Mouse (Mus musculus): Measurements from ENCODE around the gene Slfn14. TPM values are rescaled to one million over a fixed set of nuclear protein-coding genes. Genes with fewer than 3 reads are reported as not detected.
"Not testable (repeated sequence)": the region's sequence is repeated elsewhere in the genome, so short reads cannot be mapped to it uniquely, and the experiment has no call there.

Gene Slfn14
- polyA plus RNA-seq, 2 experiments from 2014 or later: not detected

DNA sequence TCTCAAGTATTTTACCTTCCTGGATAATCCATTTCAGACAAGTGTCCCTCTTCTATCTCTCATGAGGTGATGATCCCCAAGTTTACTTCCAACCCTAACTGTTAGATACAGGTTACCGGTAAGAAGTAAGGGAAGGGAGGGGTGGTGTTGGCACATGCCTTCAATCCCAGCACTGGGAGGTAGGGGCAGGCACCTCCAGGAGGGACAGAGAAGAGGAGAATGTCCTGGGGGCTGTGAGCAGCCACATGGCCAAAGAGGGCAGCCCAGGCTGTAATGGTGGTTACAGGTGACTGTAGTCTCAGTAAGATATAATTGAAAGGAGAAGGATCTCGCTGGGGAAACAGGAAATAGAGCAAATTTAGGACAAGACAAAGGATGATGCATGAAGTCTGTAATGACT, 4.4 kb downstream of the Slfn14 start:
- no peak for ATAC-seq

DNA sequence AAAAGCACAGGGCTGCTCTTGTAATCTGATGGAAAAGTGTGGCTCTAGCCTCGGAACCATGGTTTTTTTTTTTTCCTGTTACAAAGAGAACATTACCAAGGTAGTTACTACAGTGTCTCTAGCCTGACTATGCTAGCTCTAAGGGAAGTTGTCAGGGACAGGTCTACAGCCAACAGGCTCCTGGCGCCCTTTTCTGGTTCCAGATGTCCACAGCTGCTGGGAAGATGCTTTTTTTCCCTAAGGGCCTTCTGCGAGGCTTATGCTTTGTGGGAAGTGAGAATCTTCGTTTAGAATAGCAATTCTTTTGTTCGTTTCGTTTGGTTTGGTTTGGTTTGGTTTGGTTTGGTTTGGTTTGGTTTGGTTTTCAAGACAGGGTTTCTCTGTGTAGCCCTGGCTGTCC, 6.8 kb downstream of the Slfn14 start:
- ATAC-seq: no peak

DNA sequence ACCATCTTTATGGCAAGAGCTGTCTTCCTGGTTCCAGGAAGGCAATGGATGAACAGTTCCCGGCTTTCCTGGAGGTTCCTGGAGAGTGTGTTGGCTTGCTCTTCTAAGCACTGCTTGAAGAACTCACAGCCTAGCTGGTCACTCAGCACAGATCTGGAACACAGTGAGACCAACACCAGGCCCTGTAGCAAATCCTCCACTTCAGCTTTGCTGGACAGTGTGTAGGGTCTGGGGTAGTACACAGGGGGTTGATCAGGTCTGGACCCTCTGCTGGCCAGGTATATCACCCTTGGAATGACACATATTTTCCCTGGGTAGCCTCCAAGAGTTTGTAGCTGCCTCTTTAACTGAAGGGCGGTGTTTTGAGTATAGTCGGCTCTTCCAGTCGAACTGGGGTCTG, 7.5 kb downstream of the Slfn14 start:
- ATAC-seq: no peak

DNA sequence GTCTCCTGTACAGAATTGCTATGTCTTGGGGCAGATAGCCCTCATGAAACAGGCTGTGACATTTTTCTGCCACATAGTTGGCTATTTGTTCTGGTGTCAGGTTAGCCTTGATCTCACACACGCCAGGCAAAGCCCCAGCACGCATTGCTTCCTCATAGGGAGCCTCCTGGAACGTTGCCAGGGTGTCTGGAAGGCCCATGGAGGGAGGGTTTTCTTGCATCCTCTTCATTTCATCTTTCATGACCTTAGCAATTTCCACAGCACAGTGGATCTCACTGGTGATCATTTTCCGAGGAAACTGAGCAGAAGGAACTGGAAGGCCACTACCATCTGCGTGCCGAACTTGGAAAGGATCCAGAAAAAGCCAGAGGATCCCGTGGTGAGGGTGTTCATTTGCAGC, 10.3 kb downstream of the Slfn14 start:
- no peak for ATAC-seq

DNA sequence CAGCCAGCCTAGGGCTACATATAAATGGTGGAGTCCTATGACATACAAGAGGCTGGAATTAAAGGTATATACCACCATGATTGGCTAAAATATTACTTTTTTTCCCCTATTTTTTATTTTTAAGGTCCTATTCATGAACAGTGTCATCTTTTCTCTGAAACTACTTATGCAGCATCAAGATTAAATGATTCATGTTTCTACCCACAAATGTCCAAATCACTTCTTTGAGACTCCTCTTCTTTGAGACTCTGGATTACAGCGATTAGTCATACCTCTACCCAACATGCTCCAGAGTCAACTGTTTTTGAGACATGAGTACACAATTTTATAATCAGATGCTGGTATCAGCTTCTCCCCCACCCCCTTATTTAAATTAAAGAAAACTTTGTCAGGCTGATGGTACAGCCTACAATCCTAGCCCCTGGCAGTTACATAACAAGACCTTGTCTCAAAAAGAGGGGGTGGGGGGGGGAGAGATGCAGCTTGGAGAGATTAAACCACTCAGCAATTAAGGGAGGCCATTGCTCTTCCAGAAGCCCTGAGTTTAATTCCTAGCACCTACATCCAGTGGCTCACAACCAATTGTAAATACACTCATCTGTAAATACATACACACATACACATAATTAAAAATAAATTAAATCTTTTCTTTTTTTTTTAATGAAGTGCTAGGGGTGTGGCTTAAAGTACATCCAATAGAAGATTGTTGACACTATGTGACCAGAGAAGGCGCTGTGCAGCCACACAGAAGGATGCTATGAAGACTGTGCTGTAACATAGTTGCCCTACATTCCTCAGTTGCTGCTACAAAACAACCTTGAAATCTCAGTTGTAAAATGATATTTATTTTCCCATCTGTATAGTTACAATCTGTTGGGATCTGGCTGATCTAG, 14.3 kb downstream of the Slfn14 start:
- peak; percentile 53 for ATAC-seq

DNA sequence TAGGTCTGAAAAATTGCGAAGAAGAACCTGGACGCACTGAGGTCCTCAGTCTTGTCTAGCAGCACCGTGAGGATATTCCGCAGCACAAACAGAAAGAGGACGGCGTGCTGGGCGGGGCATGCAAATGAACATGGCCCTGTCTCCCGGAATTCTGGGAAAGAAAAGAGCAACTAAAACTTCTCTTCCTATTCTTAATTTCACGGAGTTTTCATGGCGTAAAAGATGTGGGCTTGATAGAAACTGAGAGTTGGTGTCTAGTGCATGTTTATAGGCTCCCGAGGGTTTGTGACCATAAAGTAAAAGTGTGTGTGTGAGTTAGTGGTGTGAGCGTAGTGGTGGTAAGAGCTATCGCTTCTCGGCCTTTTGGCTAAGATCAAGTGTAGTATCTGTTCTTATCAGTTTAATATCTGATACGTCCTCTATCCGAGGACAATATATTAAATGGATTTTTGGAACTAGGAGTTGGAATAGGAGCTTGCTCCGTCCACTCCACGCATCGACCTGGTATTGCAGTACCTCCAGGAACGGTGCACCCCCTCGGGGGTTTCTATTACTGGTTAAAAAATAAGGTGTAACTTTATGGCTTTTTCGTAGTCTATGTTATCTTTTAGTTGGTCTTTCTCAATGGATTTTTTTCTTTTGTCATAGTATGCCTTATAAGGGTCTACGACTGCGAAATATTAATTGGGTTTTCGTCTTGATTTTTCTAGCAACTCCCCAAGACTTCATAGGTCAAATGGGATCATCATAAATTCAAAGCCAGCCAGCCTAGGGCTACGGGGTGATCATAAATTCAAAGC, 15.2 kb downstream of the Slfn14 start:
- peak; percentile 73 for ATAC-seq

DNA sequence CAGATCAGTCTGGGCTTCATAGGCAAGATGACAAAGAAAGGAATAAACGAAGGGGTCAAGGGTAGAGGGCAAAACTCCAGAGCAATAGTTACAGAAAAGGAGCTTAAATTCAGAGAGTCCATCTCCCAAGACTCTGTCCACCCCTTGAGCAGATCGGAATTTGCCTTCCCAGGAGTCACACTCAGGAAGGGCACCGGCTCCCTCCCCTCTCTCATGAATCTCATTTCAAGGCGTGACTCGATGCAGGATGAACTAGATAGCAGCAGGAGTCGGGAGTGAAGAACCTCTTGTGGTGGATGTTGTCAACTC, 15.7 kb downstream of the Slfn14 start:
- peak; percentile 4 for ATAC-seq

DNA sequence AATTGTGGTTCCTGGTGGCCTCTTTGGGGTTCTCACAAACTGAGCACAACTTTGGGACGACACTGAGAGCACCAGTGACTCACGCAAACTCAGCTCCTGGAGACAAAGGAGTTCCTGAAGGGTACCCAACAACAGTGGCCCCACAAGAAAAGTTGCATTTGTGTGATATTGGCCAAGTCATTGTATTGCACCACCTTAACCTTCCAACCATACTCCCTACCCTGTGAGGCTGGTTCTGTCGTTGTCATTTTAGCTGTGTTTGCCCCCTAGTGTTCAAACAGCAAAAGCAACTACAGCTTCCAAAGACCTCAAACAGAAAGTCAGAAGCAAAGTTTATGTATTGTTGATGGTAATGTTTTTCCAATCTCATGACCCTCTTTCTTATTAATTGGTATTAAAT, 23.4 kb downstream of the Slfn14 start:
- ATAC-seq: peak; percentile 47

DNA sequence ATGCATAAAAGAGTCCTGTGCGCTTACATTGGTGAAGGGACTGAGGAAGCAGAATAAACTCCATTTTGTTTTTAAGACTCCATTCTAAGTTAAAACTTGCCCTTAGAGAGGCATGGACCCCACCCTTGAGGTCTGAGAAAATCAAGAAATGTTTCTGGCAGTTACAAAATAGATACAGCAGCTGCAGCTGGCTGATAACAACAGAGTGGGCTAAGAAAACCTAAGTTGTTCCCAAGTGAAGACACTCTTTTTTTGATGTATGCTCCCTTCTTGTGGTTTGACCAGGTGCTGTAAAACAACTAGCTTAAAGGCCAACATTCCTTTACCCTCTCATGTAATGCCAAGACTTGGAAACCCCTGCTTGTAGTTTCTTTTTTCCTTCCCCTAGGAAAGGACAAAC, 23.9 kb downstream of the Slfn14 start:
- ATAC-seq: no peak

DNA sequence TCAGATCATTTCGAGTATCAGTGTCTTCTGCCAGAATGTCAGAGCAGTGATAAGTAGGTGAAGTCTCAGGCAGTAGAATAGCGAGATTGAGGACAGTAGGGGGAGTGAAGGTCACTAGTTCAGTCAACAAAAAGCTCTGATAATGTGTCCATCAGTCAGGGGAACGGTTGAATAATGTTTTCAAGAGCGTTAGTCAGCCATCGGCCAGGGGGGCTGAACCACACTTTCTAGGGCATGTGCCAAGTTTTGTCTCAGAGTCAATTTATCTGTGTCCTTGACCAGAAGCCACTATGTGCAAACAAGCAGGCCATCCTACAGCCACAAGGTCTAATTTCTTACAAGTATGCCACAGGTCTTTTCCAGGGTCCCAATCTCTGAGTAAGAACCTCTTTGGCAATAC, 29.3 kb downstream of the Slfn14 start:
- ATAC-seq: not testable (repeated sequence)

DNA sequence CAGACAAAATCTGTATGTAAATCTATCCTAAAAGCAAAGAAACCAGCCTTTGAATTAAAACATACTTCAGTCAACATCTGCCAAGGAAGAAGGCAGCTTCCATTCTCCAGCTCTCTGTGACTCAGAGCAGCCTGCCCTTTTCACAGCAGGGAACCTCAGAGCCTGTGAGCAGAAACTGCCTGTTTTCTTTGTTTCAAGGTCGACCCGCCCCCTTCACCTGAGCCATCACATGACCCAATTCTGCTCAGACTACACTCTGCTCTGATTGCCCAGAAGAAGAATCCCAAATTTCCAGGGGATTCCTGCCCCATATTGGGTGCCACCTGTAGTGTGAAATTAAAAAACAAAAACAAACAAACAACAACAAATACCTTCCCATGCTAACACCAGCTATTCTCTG, 46.7 kb downstream of the Slfn14 start:
- ATAC-seq: no peak

DNA sequence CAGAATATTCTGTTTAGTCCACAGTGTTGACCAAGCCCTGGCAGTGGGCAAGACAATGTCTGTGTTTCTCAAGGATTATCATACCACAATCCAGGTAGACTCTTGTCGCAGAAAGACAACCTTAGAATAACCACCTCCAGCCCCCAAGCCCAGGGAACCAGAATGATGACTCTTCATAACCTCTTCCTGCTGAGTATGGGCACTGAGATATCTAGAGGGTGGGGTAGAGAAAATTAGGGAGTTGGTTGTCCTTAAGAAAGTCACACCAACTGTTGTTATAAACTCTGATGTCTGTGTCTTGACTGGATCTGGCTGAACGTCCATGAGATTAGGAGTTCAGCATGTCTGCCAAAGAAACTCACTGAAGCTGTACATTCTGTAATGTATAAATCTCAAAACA, 48.1 kb downstream of the Slfn14 start:
- no peak for ATAC-seq

DNA sequence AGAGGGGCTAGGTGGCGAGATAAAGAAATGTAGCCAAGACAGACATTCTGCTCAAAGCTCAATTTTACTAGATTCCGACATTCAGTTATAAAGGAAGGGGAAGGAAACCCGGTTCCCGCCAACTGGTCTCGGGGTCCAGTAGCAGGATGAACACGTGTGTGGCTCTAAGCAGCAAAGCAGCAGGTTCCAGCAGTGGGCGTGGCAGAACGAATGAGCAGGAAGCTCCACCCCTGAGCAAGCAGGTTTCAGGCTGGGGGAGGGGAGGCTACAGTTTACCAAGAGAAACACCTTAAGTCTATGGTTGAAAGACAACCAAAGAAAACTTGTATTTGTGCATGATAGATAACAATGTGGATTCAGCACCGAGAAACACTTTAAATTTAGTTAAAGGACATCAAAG, 49.1 kb downstream of the Slfn14 start:
- ATAC-seq: not testable (repeated sequence)

DNA sequence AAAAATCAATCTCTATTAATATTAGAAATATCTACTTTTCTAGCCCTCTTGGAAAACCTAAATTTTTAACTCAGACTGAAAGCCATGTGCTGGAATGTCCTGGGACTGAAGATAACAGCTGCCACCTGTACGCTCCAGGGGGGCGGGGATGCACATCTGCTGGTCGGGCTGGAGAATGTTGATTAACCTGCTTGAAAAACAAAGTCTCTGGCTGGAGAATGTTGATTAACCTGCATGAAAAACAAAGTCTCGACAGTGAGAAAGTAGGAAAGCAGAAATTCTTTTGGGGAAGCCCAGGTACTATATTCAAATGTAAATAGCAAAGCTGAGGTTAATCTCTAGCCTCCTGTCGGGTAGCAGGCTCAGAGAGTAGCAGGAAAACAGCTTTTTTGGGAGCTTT, 52.9 kb downstream of the Slfn14 start:
- not testable (repeated sequence) for ATAC-seq

DNA sequence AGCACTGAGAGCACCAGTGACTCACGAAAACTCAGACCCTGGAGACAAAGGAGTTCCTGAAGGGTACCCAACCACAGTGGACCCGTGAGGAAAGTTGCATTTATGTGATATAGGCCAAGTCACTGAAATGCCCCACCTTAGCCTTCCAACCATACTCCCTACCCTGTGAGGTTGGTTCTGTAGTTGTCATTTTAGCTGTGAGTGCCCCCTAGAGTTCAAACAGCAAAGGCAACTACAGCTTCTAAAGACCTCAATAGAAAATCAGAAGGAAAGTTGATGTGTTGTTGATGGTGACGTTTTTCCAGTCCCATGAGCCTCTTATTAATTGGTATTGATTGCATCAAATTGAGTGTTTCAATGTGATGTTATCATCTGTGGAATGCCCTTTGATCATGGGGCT, 55.6 kb downstream of the Slfn14 start:
- peak; percentile 69 for ATAC-seq

DNA sequence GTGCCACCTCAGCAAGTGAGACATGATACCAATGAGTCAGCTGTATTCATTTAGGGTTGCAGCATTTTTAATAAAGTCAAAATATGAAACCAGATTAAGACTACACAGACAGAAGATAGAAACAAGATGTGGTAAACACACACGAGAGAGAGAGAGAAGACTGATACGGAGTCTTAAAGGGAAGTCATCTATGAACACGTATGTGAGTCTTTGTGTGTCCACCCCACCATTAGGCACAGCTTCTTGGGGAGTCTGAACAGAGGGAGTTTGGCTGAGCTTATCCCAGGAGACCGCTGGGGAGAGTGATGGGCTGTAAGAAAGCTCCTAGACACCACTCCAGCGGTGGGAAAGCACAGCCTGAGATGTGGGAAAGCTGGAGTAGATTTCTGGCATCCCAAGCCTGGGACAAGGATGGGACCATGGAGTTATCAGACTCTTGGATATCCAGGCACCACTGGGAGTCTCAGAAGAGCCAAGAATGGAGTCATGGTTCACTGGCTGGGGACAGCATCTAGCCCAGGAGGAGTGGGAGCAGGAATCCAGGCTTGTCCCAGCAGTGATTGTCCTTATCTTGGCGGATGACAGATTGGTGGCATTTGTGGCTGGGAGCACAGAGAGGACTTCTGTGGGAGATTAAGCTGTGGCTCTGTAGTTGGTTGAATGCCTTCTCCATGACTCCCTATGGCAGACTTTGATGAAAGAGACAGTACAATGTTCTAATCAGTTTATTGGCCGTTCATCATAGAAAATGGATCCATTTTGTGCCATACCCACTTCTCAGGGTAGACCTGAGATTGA, 58.4 kb downstream of the Slfn14 start:
- ATAC-seq: no peak

DNA sequence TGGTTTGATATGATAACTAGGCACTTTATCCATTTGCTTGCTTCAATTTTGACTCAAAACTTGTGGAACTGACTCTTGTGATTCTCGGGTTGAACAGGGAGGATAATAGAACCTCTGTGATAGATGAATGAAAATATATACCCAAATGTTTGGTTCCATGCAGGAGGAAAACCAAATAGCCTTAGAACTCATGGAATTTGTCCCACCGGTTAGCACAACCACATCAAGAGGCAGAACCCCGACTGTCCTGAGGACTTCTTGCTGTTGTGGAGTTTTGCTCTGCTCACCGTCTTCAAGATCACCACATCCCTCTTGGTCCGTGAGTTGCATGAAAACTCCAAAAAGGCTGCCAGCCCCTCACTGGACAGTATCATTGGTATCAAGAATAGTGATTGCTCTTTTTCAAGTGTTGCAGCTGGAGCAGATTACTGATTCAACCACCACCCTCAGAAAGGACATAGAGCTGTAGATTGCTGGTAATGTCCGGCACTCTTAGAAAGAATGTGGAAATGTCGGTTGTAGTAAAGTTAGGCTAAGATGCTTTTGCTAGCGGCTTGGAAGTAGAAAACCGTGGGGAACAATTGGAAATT, 61.1 kb downstream of the Slfn14 start:
- no peak for ATAC-seq

Other genes starting within 250 kb of the Slfn14 start
- 100 to 1,000 TPM; 806 to 834 TPM for gene Slfn2, start 221.6 kb downstream of the Slfn14 start, polyA plus RNA-seq (2017; shearing (Covaris generic))
- 100 to 1,000 TPM; 247 to 270 TPM for gene Slfn1, start 169.9 kb downstream of the Slfn14 start, polyA plus RNA-seq (2017; shearing (Covaris generic))
- gene Slfn4, start 111.5 kb downstream of the Slfn14 start, polyA plus RNA-seq (2017; shearing (Covaris generic)): under 1 TPM; 0.27 to 0.28 TPM
- 1 to 10 TPM; 3.2 to 4.8 TPM for gene Slfn3, start 95.4 kb downstream of the Slfn14 start, polyA plus RNA-seq (2017; shearing (Covaris generic))
- gene Ap2b1, start 12.3 kb upstream of the Slfn14 start, polyA plus RNA-seq (2017; shearing (Covaris generic)): 10 to 100 TPM; 52.3 to 63.9 TPM
- gene Pex12, start 15.9 kb upstream of the Slfn14 start, polyA plus RNA-seq (2017; shearing (Covaris generic)): 10 to 100 TPM; 12.5 TPM
- gene Rasl10b, start 122.4 kb upstream of the Slfn14 start, polyA plus RNA-seq (2017; shearing (Covaris generic)): not detected
- not detected for gene Gas2l2, start 142.7 kb upstream of the Slfn14 start, polyA plus RNA-seq (2017; shearing (Covaris generic))
- under 1 TPM in 1 of 2 experiments, not detected in 1; 0.85 TPM for gene 1700020L24Rik, start 151.0 kb upstream of the Slfn14 start, polyA plus RNA-seq (2017; shearing (Covaris generic))
- not detected for gene Mmp28, start 176.3 kb upstream of the Slfn14 start, polyA plus RNA-seq (2017; shearing (Covaris generic))
- gene Taf15, start 186.4 kb upstream of the Slfn14 start, polyA plus RNA-seq (2017; shearing (Covaris generic)): 10 to 100 TPM; 20.6 to 22.0 TPM
- gene Heatr9, start 235.4 kb upstream of the Slfn14 start, polyA plus RNA-seq (2017; shearing (Covaris generic)): under 1 TPM; 0.54 to 0.62 TPM
- gene Ccl5, start 243.8 kb upstream of the Slfn14 start, polyA plus RNA-seq (2017; shearing (Covaris generic)): 100 to 1,000 TPM; 385 to 395 TPM